Mouse (Mus musculus) forebrain, embryonic 10.5 days (tissue): Measurements from ENCODE around the gene Kcnk16. TPM values are rescaled to one million over a fixed set of nuclear protein-coding genes. Genes with fewer than 3 reads are reported as not detected.

Experiments used
- DNase-seq: peaks from one replicate; pipeline ENCODE4 v3.0.0-alpha.2; 2017; ENCODE audit warnings: low spot score; ENCODE audit errors: extremely low spot score
- H3K27ac ChIP-seq: fragments of 300-500 bp; sonication (generic); 2 replicates; pipeline ENCODE4 v1.5.1; 2016; ENCODE audit warnings: mild to moderate bottlenecking
- H3K27me3 ChIP-seq: fragments of 300-500 bp; sonication (generic); 2 replicates; pipeline ENCODE4 v1.6.1; 2016; ENCODE audit warnings: mild to moderate bottlenecking; ENCODE audit not compliant: poor library complexity, severe bottlenecking
- H3K36me3 ChIP-seq: fragments of 300-500 bp; sonication (generic); replicated peaks from 2 replicates; pipeline ENCODE4 v1.6.1; 2016; ENCODE audit warnings: mild to moderate bottlenecking, moderate library complexity
- H3K4me1 ChIP-seq: fragments of 300-500 bp; sonication (generic); 2 replicates; pipeline ENCODE4 v1.6.1; 2016
- H3K4me3 ChIP-seq: fragments of 300-500 bp; sonication (generic); 2 replicates; pipeline ENCODE4 v1.5.1; 2016; ENCODE audit warnings: mild to moderate bottlenecking, moderate library complexity
- H3K9me3 ChIP-seq: fragments of 300-500 bp; sonication (generic); 2 replicates; pipeline ENCODE4 v1.6.1; 2016; ENCODE audit warnings: mild to moderate bottlenecking, moderate library complexity
- WGBS: fragments of 180-500 bp; shearing (Covaris S2); methylation state at CpG from one replicate; pipeline ENCODE4 v1.1.7; 2016; 5-methylcytosine and 5-hydroxymethylcytosine counted together
- polyA plus RNA-seq: library from polyadenylated mRNA; unstranded; fragments of >200 nt; fragmentation: Nextera tagmentation; extraction: Ambion mirVana; gene quantifications from 2 replicates; pipeline ENCODE4 v1.2.1, GENCODE M21; 2016

Kcnk16 gene
- polyA plus RNA-seq, 1 experiment from 2014 or later, result not detected

- Histone ChIP-seq H3K4me1 (peaks cover 13% of the 10 kb centered on the region), H3K4me3 (no peak overlapping the region), H3K9me3 (no peaks in the 10 kb centered on the region), H3K27ac (peak overlapping the region; percentile 56), H3K36me3 (no peaks in the 10 kb centered on the region), H3K27me3 (no peaks in the 10 kb centered on the region)
- WGBS, result 79% methylated on average over 14 of the region's 14 CpGs
- DNase-seq, result no peak
These were observed 18.5 kb downstream of the Kcnk16 start for GRCm38 (mm10) chr14:20250237-20251171.

GRCm38 (mm10) chr14:20248001-20248400, 21.0 kb downstream of the Kcnk16 start:
- no peaks in the 10 kb centered on the region for H3K27me3 ChIP-seq
- H3K4me1 ChIP-seq, result peaks cover 13% of the 10 kb centered on the region
- no peak for DNase-seq
- H3K27ac ChIP-seq, result peak overlapping the region; percentile 40; the same call in 1 of the 2 replicates
- no peaks in the 10 kb centered on the region for H3K36me3 ChIP-seq
- H3K9me3 ChIP-seq, result no peaks in the 10 kb centered on the region
- H3K4me3 ChIP-seq, result no peak overlapping the region
- 95% methylated on average over 3 of the region's 3 CpGs for WGBS

- Histone ChIP-seq H3K36me3 (no peaks in the 10 kb centered on the region), H3K27ac (0 out of 2 replicates have a peak overlapping the region, but pooled peaks have one; percentile 46), H3K4me1 (peaks cover 13% of the 10 kb centered on the region), H3K9me3 (no peaks in the 10 kb centered on the region), H3K27me3 (no peaks in the 10 kb centered on the region), H3K4me3 (no peak overlapping the region)
- DNase-seq, result no peak
- 78% methylated on average over 11 of the region's 11 CpGs for WGBS
These were observed 22.2 kb downstream of the Kcnk16 start for GRCm38 (mm10) chr14:20246811-20247266.

GRCm38 (mm10) chr14:20245861-20246260, 23.1 kb downstream of the Kcnk16 start:
- no peak overlapping the region for H3K4me3 ChIP-seq
- DNase-seq, result no peak
- 86% methylated on average over 5 of the region's 5 CpGs for WGBS
- H3K27ac ChIP-seq, result no peak overlapping the region
- no peaks in the 10 kb centered on the region for H3K36me3 ChIP-seq
- H3K27me3 ChIP-seq, result no peaks in the 10 kb centered on the region
- H3K9me3 ChIP-seq, result peaks cover 4% of the 10 kb centered on the region; the same call in 1 of the 2 replicates
- H3K4me1 ChIP-seq, result peaks cover 13% of the 10 kb centered on the region

- DNase-seq, result no peak
- WGBS, result 80% methylated on average over 2 of the region's 2 CpGs
- Histone ChIP-seq H3K27ac (0 out of 2 replicates have a peak overlapping the region, but pooled peaks have one; percentile 8), H3K4me1 (peaks cover 10% of the 10 kb centered on the region), H3K36me3 (no peaks in the 10 kb centered on the region), H3K4me3 (no peak overlapping the region), H3K27me3 (no peaks in the 10 kb centered on the region), H3K9me3 (peaks cover 4% of the 10 kb centered on the region; the same call in 1 of the 2 replicates)
These were observed 23.7 kb downstream of the Kcnk16 start for GRCm38 (mm10) chr14:20245318-20245717.

GRCm38 (mm10) chr14:20243158-20243557, 25.8 kb downstream of the Kcnk16 start:
- 80% methylated on average over 3 of the region's 3 CpGs for WGBS
- peaks cover 4% of the 10 kb centered on the region; the same call in 1 of the 2 replicates for H3K9me3 ChIP-seq

GRCm38 (mm10) chr14:20242454-20242853, 26.5 kb downstream of the Kcnk16 start:
- DNase-seq, result no peak
- Histone ChIP-seq H3K27me3 (no peaks in the 10 kb centered on the region), H3K9me3 (peaks cover 4% of the 10 kb centered on the region; the same call in 1 of the 2 replicates), H3K36me3 (no peaks in the 10 kb centered on the region), H3K4me1 (peaks cover 4% of the 10 kb centered on the region), H3K4me3 (no peak overlapping the region), H3K27ac (no peak overlapping the region)
- WGBS, result 77% methylated on average over 8 of the region's 8 CpGs

More at GRCm38 (mm10) chr14:20243158-20243557, 25.8 kb downstream of the Kcnk16 start:
- Histone ChIP-seq H3K4me1 (peaks cover 4% of the 10 kb centered on the region), H3K27ac (0 out of 2 replicates have a peak overlapping the region, but pooled peaks have one; percentile 31), H3K4me3 (no peak overlapping the region), H3K27me3 (no peaks in the 10 kb centered on the region), H3K36me3 (no peaks in the 10 kb centered on the region)
- no peak for DNase-seq

GRCm38 (mm10) chr14:20234403-20234802, 34.6 kb downstream of the Kcnk16 start:
- Histone ChIP-seq H3K4me3 (no peak overlapping the region), H3K4me1 (peaks cover 8% of the 10 kb centered on the region; the same call in 1 of the 2 replicates), H3K27ac (no peak overlapping the region), H3K36me3 (no peaks in the 10 kb centered on the region), H3K27me3 (0 out of 2 replicates have a peak, but pooled peaks cover under 1% of the 10 kb centered on the region), H3K9me3 (no peaks in the 10 kb centered on the region; the same call in 1 of the 2 replicates)
- 89% methylated on average over 2 of the region's 2 CpGs for WGBS
- DNase-seq, result no peak

GRCm38 (mm10) chr14:20233016-20233980, 35.7 kb downstream of the Kcnk16 start:
- H3K36me3 ChIP-seq, result no peaks in the 10 kb centered on the region
- H3K27ac ChIP-seq, result peak overlapping the region; percentile 56
- no peak for DNase-seq
- 77% methylated on average over 11 of the region's 11 CpGs for WGBS
- H3K4me1 ChIP-seq, result peaks cover 10% of the 10 kb centered on the region; the same call in 1 of the 2 replicates
- H3K9me3 ChIP-seq, result no peaks in the 10 kb centered on the region; the same call in 1 of the 2 replicates
- H3K27me3 ChIP-seq, result 0 out of 2 replicates have a peak, but pooled peaks cover 3% of the 10 kb centered on the region
- H3K4me3 ChIP-seq, result no peak overlapping the region

- WGBS, result 88% methylated on average over 7 of the region's 7 CpGs
- H3K27ac ChIP-seq, result peak overlapping the region; percentile 56; the same call in 1 of the 2 replicates
- 0 out of 2 replicates have a peak, but pooled peaks cover 3% of the 10 kb centered on the region for H3K27me3 ChIP-seq
- no peak overlapping the region for H3K4me3 ChIP-seq
- H3K36me3 ChIP-seq, result no peaks in the 10 kb centered on the region
- no peak for DNase-seq
- no peaks in the 10 kb centered on the region; the same call in 1 of the 2 replicates for H3K9me3 ChIP-seq
- peaks cover 30% of the 10 kb centered on the region for H3K4me1 ChIP-seq
These were observed 38.9 kb downstream of the Kcnk16 start for GRCm38 (mm10) chr14:20230063-20230491.

- WGBS, result 80% methylated on average over 6 of the region's 6 CpGs
- no peak for DNase-seq
- Histone ChIP-seq H3K4me1 (peaks cover 33% of the 10 kb centered on the region), H3K27ac (peak overlapping the region; percentile 56), H3K9me3 (no peaks in the 10 kb centered on the region; the same call in 1 of the 2 replicates), H3K4me3 (no peak overlapping the region), H3K36me3 (no peaks in the 10 kb centered on the region), H3K27me3 (0 out of 2 replicates have a peak, but pooled peaks cover 3% of the 10 kb centered on the region)
These were observed 39.6 kb downstream of the Kcnk16 start for GRCm38 (mm10) chr14:20229437-20229836.

GRCm38 (mm10) chr14:20228336-20228735, 40.7 kb downstream of the Kcnk16 start:
- DNase-seq, result no peak
- Histone ChIP-seq H3K27me3 (peaks cover 3% of the 10 kb centered on the region; the same call in 1 of the 2 replicates), H3K9me3 (no peaks in the 10 kb centered on the region), H3K36me3 (no peaks in the 10 kb centered on the region), H3K27ac (peak overlapping the region; percentile 88), H3K4me3 (no peak overlapping the region), H3K4me1 (peaks cover 44% of the 10 kb centered on the region)
- 89% methylated on average over 4 of the region's 4 CpGs for WGBS
